Mouse (Mus musculus): ENCODE results near the gene Galnt6. TPM values are rescaled to one million over a fixed set of nuclear protein-coding genes. Genes with fewer than 3 reads are reported as not detected.
A peak's percentile ranks its signal among the peaks of the same experiment; 100 is the strongest.

The Galnt6 gene
- polyA plus RNA-seq, 1 experiment, result not detected

DNA sequence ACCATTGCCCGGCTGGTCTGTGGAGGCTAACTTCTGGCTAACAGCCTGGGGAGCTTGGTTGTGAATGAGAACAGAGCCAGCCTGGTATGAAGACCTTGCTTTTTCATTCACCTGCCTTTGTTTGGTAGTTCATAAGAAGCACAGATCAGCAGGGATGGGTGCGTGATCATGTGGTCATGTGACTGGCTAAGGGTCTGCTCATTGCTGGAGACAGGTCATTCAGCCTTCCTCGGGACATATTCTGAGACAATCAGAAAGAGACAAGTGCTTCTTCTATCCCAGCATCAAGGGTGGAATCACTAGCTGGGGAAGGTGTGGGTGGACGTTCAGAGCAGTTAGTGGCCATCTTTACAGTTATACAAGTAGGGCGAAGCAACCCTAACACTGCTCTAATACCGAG lies 10.3 kb upstream of the Galnt6 start:
- no peak overlapping the region for H3K4me3 ChIP-seq (ENCODE audit: insufficient read depth, low read depth, low read length)
- H3K4me1 ChIP-seq (ENCODE audit: control insufficient read depth, insufficient read depth, insufficient read length, low read length), result no peaks in the 10 kb centered on the region
- H3K27ac ChIP-seq (replicated peaks; ENCODE audit: low read depth, low read length), result no peak overlapping the region

DNA sequence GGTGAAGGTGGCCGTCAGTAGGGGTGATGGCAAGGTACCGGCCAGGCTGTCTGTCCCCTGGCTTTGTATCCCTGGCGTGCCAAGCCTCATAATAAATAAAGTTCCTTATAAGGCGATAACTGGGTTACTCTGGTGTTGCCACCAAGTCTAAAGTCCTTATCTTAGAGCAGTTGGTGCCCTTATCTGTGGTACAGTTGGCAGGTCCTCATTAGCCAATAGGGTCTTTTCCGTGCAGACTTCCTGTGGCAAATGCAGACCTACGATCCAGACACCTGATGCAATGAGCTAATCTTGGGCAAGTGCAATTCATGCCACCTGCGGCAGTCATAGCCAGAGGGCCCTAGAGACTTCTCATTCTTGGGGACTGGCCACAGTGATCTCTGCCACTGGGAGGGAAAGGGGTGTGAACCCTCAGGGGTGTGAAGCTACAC lies 9.2 kb upstream of the Galnt6 start:
- no peak overlapping the region for H3K27ac ChIP-seq (replicated peaks; ENCODE audit: low read depth, low read length)
- H3K4me1 ChIP-seq (ENCODE audit: control insufficient read depth, insufficient read depth, insufficient read length, low read length), result no peaks in the 10 kb centered on the region
- H3K4me3 ChIP-seq (ENCODE audit: insufficient read depth, low read depth, low read length), result no peak overlapping the region

DNA sequence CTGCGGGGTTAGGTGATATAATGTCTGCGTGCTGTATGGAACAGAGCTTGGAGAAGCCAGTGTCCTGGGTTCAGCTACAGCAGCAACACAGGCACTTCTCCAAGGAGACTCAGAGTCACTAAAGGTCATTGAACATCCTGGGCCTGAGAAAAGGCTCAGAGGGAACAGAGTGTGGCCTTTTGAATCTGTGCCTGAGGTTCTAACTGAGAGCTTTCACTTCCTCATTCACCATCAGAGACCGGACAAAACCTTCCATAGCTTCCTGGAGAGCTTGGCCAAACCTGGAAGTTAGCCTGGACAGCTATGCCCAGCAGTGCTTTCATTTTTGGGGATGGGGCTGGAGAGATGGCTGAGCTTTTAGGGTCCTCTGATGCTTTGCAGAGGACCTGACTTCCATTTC lies 8.5 kb upstream of the Galnt6 start:
- H3K4me3 ChIP-seq (ENCODE audit: insufficient read depth, low read depth, low read length), result no peak overlapping the region
- no peak overlapping the region for H3K27ac ChIP-seq (replicated peaks; ENCODE audit: low read depth, low read length)

DNA sequence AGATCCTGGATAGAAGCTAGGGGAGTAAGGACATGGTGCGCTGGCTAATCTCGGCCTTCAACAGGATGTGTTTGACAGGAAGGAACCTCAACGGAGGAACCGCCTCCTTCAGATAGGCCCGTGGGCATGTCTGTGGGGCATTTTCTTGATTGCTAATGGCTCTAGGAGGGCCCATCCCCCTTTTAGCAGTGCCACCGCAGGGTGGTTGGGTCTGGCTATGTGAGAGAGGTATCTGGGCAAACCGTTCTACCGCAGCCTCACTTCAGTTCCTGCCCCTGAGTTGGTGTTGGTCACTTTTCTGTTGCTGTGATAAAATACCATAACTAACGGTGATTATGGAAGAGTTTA lies 6.8 kb upstream of the Galnt6 start:
- H3K4me3 ChIP-seq (ENCODE audit: insufficient read depth, low read depth, low read length), result no peak overlapping the region
- H3K27ac ChIP-seq (replicated peaks; ENCODE audit: low read depth, low read length), result no peak overlapping the region
- H3K4me1 ChIP-seq (ENCODE audit: control insufficient read depth, insufficient read depth, insufficient read length, low read length), result no peaks in the 10 kb centered on the region

More for the DNA sequence above, 8.5 kb upstream of the Galnt6 start:
- H3K4me1 ChIP-seq (ENCODE audit: control insufficient read depth, insufficient read depth, insufficient read length, low read length), result no peaks in the 10 kb centered on the region

DNA sequence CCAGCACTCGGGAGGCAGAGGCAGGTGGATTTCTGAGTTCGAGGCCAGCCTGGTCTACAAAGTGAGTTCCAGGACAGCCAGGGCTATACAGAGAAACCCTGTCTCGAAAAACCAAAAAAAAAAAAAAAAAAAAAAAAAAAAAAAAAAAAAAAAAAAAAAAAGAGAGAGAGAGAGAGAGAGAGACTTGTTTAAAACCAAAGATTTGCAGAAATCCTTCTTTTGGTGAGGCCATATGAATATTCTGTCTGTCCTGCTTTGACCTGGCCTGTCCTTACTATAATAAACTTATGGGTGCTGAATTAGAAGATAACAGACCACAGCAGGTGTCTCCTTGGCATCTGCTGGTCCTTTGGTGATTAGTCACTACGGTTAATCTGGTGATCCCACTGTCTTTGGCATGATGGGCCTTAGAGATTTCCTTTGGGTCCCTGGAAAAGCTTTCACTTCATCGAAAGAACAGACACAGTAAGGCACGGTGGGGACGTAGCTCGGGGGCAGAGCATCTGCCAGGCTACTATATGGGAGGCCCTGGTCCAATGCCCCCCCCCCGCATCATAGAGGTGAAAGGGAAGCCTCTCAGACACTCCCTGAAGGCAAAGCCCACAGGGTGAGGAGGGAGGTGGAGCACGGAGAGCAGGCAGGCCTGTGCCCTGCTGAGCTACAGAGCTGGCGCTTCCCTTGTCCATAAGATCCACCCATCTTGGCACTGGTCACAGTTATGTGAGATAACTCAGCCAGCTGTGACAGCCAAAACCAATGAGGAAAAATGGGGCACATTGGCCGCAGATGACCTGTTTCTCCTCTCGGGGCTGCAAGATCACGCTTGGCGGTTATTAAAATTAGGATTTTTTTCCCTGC lies 6.1 kb upstream of the Galnt6 start:
- no peaks in the 10 kb centered on the region for H3K4me1 ChIP-seq (ENCODE audit: control insufficient read depth, insufficient read depth, insufficient read length, low read length)
- H3K4me3 ChIP-seq (ENCODE audit: insufficient read depth, low read depth, low read length), result no peak overlapping the region

DNA sequence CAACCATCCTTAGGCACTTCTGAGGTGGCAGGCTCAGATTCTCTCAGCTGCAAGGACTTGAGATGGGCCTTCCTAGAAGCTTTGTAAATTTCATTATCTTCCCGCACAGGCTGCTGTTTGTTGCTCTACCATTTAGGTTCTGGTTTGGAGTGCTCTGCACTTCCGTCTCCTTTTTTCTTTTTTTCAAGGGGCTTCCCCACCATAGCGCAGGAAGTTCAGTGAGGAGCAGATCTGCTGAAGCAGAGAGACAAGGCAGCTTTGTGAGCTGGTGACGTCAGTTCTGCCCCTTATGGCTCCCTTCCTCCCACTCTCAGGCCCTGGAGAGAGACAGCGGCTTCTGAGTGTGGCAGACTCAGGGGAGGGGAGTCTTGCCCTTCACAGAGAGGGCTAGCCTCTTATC lies 3.4 kb upstream of the Galnt6 start:
- Histone ChIP-seq H3K4me3 (ENCODE audit: insufficient read depth, low read depth, low read length) (no peak overlapping the region), H3K27ac (replicated peaks; ENCODE audit: low read depth, low read length) (no peak overlapping the region)

More for the DNA sequence above, 6.1 kb upstream of the Galnt6 start:
- H3K27ac ChIP-seq (replicated peaks; ENCODE audit: low read depth, low read length), result no peak overlapping the region

DNA sequence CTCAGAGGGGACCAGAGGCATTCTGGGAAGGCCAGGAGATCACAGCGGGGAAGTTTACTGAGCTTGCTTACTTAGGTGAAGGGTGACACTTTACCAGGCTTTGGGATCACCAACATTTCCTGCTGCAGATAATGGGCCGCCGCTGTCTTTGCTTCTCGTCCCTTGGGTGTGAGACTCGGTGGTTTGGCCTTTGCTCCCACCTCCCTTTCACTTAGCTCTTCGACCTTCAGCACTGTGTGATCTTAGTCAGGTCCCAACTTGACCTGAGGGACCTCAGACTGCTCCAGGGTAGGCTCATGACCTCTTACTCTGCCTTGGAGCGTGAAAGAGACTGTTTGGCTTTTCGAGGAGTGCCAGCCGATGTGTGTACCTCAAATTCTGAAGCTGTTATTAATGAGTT lies 1.9 kb upstream of the Galnt6 start:
- H3K4me3 ChIP-seq (ENCODE audit: insufficient read depth, low read depth, low read length), result no peak overlapping the region
- H3K27ac ChIP-seq (replicated peaks; ENCODE audit: low read depth, low read length), result no peak overlapping the region
- no peaks in the 10 kb centered on the region for H3K4me1 ChIP-seq (ENCODE audit: control insufficient read depth, insufficient read depth, insufficient read length, low read length)

More for the DNA sequence above, 3.4 kb upstream of the Galnt6 start:
- H3K4me1 ChIP-seq (ENCODE audit: control insufficient read depth, insufficient read depth, insufficient read length, low read length), result no peaks in the 10 kb centered on the region

DNA sequence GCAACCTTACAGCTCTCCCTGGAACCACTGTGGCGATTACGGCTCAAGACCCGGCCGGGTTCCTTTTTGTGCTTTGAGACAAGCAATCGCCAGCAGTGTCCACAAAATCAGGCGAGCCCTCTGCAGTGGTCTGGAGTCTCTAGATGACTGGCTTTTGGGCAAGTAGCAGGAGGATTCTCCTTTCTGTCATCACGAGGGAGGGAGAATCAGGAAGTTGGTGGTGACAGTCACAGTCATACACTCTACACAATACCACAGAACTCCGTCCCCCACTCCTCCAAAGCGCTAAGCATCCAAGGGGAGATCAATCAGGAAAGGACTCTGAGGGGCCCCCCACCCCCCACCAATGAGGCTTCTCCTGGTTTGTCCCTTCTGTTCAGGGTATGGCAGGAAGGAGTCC lies 590 bp downstream of the Galnt6 start:
- H3K4me1 ChIP-seq (ENCODE audit: control insufficient read depth, insufficient read depth, insufficient read length, low read length), result no peaks in the 10 kb centered on the region
- no peak overlapping the region for H3K27ac ChIP-seq (replicated peaks; ENCODE audit: low read depth, low read length)
- H3K4me3 ChIP-seq (ENCODE audit: insufficient read depth, low read depth, low read length), result peak overlapping the region; percentile 36; the same call in 1 of the 2 replicates

DNA sequence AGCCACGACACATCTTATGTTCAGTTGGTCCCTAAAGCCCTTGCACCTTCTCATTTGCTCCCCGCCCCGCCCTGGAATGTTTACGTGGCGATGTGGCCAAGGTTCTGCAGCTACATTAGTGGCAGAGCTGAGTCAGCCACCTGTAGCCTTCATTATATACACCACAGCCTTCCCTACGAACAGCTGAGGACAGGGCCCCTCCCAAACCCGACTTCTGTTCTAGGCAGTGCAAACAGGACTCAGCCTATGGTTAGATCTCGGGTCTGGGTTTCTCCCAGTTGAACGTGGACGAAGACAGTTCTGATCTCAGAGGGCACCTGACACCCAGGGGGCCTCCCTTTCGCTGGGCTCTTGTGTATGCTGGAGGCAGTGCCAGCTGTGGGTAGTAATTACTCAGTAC lies 1.3 kb downstream of the Galnt6 start:
- no peak overlapping the region for H3K27ac ChIP-seq (replicated peaks; ENCODE audit: low read depth, low read length)
- no peak overlapping the region for H3K4me3 ChIP-seq (ENCODE audit: insufficient read depth, low read depth, low read length)
- no peaks in the 10 kb centered on the region for H3K4me1 ChIP-seq (ENCODE audit: control insufficient read depth, insufficient read depth, insufficient read length, low read length)

DNA sequence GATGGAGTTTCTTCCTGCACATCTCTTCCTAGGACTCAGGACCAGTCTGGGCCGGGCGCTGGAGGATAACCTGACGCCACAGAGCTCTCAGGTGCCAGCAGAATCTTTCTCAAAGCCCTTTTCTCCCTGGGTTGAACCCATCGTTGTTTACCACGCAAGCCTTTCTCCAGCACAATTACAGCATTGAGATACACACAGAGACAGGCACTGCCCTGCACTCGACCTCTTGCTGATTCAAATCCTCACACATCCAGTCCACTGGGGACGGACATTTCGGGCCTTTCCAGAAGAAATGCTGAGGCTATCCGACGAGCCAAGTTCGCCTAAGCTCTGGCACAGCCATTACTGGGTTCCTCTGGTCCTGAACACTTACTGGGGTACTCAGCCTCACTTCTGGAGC lies 2.5 kb downstream of the Galnt6 start:
- H3K4me1 ChIP-seq (ENCODE audit: control insufficient read depth, insufficient read depth, insufficient read length, low read length), result no peaks in the 10 kb centered on the region
- H3K27ac ChIP-seq (replicated peaks; ENCODE audit: low read depth, low read length), result no peak overlapping the region
- no peak overlapping the region for H3K4me3 ChIP-seq (ENCODE audit: insufficient read depth, low read depth, low read length)

DNA sequence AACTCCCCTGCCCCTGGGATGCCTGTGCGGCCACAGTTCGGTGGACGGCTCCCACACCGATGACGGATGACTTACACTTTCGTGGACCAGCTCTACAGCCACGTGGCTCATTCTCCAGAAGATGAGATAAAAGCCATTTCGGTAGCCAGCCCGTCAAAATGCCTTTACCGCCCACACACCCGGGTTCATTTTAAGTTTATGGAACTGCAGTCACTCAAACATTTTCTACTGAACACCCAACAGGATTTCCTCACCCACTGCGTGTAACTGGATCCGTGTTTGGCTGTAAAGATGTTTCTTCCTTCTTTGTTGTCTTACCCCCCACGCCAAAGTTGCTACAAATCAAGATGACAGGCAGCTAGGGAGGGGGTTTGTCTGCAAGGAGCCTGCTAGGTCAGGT lies 5.7 kb downstream of the Galnt6 start:
- no peak overlapping the region for H3K27ac ChIP-seq (replicated peaks; ENCODE audit: low read depth, low read length)
- H3K4me1 ChIP-seq (ENCODE audit: control insufficient read depth, insufficient read depth, insufficient read length, low read length), result no peaks in the 10 kb centered on the region
- no peak overlapping the region for H3K4me3 ChIP-seq (ENCODE audit: insufficient read depth, low read depth, low read length)

DNA sequence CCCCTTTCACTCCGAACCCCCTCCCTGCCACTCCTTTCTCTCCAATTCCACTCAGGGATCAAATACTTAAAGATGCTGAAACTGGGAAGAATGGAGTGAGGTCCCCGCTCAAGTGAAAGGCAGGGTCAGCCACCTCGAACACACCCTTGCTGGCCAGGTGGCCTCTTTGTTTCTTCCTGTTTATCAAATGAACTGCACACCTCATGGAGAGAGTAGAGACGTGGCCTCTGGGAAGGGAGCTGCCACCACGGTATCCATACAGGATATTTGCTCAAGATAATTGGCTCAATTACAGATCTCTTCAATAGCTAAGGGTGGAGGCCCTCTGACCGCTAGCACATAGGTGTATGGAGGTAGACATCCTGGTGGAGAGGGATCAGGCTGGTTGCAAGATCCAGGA lies 6.6 kb downstream of the Galnt6 start:
- H3K4me1 ChIP-seq (ENCODE audit: control insufficient read depth, insufficient read depth, insufficient read length, low read length), result no peaks in the 10 kb centered on the region
- H3K4me3 ChIP-seq (ENCODE audit: insufficient read depth, low read depth, low read length), result no peak overlapping the region
- no peak overlapping the region for H3K27ac ChIP-seq (replicated peaks; ENCODE audit: low read depth, low read length)

DNA sequence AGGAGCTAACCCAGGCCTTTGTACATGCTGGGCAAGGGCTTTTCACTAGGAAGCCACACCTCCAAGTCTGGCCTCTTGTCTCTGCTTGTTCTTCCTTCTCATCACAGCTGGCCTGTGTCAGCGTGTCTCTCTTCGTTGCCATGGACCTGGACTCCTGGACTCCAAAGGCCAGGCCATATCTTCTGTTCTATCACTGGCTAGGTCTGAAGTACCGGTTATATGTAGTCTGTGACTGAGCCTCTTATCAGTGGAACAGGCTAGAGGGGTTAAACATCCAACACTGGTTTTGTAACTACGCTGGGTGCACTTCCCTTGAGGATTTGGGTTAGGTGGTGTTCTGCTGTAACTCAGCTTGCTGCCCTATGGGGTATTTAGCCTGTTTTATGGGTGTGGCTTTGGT lies 7.2 kb downstream of the Galnt6 start:
- Histone ChIP-seq H3K4me3 (ENCODE audit: insufficient read depth, low read depth, low read length) (no peak overlapping the region), H3K27ac (replicated peaks; ENCODE audit: low read depth, low read length) (no peak overlapping the region), H3K4me1 (ENCODE audit: control insufficient read depth, insufficient read depth, insufficient read length, low read length) (no peaks in the 10 kb centered on the region)

DNA sequence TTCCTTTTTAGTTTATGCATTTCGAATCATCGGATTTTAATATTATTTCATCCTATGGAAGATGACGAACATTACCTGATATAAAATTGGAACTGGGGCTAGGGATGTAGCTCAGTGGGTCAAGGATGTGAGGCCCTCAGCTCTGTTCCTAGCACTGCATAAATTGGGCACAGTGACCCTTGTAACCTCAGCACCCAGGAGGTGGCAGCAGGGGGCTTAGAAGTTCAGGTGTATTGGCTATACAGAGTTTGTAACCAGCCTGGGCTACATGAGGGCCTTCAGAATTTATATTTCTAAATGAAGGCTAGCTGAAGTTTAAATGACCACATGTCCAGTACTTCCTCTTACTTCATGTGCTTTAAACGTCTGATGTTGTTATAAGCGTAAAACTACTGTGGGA lies 7.7 kb downstream of the Galnt6 start:
- Histone ChIP-seq H3K27ac (replicated peaks; ENCODE audit: low read depth, low read length) (no peak overlapping the region), H3K4me1 (ENCODE audit: control insufficient read depth, insufficient read depth, insufficient read length, low read length) (no peaks in the 10 kb centered on the region), H3K4me3 (ENCODE audit: insufficient read depth, low read depth, low read length) (no peak overlapping the region)

DNA sequence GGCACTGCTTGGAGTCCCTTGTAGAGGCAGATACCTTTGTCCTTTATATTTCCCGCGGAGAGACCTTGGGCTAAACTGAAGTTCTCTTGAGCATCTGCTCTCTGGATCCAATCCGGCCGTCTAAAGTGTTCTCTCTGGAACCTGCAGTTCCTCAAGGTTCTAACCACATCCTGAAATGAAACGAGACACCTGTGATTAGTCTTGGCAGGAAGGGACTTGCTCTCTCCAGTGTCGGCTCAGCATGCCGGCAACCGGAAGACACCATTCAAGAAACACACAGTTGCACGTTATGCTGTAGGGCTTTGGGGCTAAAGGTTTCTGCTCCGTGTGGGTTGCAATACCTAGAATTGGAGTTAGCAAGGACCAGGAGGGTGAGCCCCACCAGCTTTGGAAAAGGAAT lies 9.1 kb downstream of the Galnt6 start:
- no peak overlapping the region for H3K4me3 ChIP-seq (ENCODE audit: insufficient read depth, low read depth, low read length)
- H3K27ac ChIP-seq (replicated peaks; ENCODE audit: low read depth, low read length), result no peak overlapping the region
- H3K4me1 ChIP-seq (ENCODE audit: control insufficient read depth, insufficient read depth, insufficient read length, low read length), result no peaks in the 10 kb centered on the region

DNA sequence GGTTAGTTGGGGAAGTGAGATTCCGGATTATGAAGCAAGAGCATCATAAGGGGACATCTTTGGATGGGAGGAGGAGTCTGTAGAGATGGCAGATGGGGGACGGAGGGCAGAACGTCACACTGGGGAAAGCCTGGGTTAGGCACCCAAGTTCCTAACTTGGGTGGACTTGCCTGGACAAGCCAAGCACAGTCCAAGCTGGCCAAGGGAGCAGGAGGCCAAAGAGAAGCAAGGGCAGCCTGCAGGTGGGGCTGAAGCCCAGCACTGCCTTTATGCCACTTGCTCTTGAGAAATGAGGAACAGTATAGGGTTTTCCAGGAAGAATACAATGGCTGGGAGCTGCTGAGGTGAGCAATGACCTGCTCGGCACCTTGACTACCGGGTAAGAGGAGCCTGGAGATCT lies 10.0 kb downstream of the Galnt6 start:
- Histone ChIP-seq H3K4me1 (ENCODE audit: control insufficient read depth, insufficient read depth, insufficient read length, low read length) (no peaks in the 10 kb centered on the region), H3K27ac (replicated peaks; ENCODE audit: low read depth, low read length) (no peak overlapping the region)

More for the DNA sequence above, 10.0 kb downstream of the Galnt6 start:
- no peak overlapping the region for H3K4me3 ChIP-seq (ENCODE audit: insufficient read depth, low read depth, low read length)

Measured in brown adipose tissue, adult 24 weeks (tissue).